Mouse (Mus musculus): ENCODE measurements at regions not wholly inside any gene's neighbourhood (a gene's known extent, or its start where the extent isn't known, plus 50 kb on each side); places are given as distances from the start of the nearest gene placed in this dataset.

DNA sequence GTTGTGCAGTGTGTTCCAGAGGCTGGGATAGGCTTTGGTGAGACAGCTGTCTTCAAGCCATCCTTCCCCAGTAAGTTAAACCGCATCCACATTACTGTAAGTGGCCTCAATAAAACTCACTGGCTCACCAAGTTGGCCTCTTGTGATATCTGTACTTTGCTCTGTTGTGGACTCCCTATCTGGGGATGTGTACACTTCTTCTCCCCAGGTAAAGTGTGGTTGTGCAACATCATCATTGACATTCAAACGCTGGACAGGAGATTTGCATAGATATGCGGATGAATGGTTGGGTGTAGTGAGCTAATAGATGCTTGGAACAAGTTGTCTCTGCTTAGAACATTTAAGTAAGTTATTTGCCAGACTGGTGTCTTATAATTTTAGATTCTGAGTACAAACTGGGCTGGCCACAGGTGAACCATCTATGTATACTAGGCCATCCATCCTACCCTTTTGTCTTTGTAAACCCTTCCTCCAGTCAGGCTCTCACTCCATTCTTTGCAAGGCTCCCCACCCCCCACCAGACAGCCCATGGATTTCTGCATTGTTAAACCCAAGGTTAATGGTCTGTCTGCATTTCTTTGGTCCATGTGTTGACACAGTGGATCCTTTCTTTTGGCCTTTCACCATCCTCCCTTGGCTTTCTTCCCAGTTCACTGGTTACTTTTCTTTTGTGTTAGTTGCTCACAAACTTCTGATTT is 303.0 kb downstream of the Plpp3 start:
- DNase-seq (ENCODE audit: low read depth, low spot score): no peak

DNA sequence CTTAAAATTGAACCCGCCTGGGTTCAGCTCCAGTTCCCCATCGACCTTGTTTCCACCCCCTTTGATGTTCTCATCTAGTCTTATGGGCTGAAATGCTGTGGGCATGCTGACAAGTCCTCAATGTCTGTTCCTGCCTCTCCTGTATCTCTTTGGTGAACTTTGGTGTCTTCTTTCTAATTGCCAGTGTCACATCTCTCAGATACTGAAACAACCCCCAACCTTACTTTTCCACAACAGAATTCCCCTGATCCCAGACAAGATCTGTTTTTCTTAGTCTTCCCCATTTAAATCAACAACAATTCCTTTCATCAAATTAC is 303.5 kb downstream of the Plpp3 start:
- no peak for DNase-seq (ENCODE audit: low read depth, low spot score)

DNA sequence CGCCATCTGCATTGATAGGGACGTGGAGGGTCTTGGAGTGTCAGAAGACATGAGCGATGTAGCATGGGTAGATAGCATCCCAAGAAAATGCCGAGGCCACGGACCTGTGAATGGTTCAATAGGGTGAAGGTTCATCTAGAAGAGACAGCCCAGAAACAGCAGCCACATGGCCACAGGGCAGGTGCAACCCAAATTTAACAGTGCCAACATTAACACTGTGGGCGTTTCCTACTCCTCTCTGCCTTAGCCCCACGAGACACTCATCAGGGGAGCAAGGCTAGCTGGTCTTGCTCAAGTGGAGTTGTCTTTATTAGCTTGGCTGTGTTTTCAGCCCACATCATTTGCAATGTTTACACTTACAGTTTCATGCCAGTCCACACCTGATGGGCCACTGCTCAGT is 310.7 kb downstream of the Plpp3 start:
- no peak for DNase-seq (ENCODE audit: low read depth, low spot score)

DNA sequence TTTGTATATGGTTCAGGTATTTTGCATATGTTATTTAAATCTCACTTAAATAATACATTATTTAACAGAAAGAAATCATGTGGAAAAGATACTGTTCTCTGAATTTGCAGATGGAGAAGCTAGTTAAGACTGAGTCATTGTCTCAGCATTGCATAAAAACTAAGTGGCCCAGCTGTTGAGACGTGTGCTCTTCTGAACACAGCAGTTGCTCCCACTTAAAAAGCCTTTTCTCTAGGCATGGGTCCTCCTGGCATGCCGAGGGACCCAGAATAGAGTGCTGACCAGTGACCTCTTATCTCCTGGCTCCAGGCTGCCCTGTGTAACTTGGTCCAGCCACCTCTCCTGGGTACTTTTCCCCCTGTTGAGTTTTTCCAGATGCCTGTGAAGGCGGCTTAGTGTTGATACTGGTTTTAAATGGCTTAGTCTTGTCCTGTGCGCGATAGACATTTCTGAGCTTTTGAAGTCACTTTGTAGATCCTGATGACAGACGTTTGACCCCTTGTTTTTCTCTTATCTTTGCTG is 312.2 kb downstream of the Plpp3 start:
- no peak for DNase-seq (ENCODE audit: low read depth, low spot score)

DNA sequence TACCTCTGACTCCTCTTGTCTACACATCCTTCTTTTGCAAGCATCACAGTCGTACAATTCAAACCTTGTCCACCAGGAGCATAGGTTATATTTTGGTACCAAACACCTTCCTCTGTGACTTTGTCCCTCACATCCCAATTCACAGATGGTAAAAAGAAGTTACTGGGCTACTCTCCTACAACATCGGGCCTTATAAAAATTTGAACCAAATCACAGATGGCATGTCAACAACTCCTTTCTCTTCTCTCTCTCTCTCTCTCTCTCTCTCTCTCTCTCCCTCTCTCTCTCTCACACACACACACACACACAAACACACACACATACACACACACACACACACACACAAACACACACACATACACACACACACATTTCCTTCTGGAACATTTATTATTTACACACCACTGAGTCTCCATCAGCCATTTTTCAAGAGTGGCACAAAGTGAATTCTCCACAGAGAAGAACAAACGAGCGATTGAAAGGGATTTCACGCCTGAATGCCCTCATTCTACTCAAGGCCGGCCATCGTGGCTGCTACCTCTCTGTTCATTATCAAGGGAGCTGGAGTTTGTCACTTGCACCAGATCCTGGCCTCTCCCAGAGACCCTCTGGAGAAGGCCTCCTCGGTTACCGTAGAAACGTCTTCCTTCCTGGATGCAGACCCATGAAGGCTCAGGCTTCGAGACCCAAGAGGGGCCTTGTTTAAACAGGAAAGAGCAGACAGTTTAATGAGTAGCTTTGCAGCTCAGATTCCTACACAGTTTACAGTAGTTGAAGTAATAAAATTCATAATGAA is 314.7 kb upstream of the Gm12728 start:
- no peak for DNase-seq (ENCODE audit: low read depth, low spot score)

DNA sequence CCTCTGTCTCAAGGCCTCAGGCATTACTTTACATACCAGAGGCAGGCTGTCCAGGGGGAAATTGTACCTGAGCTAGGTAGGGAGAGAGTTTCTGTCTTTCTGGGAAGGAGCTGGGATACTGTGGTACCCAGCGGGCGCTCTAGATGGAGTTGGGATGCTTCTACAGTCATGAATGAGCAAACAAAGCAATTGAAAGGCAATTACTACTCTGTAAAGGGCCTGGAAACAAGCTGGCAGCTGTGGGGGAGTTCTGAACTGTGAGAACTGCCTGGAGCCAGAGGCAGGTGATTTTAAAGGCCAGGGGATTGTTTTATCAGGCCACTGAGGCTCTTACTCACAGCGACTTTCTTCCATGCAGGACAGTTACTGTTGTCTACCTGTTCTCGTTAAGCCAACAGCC is 313.3 kb upstream of the Gm12728 start:
- DNase-seq (ENCODE audit: low read depth, low spot score): no peak

DNA sequence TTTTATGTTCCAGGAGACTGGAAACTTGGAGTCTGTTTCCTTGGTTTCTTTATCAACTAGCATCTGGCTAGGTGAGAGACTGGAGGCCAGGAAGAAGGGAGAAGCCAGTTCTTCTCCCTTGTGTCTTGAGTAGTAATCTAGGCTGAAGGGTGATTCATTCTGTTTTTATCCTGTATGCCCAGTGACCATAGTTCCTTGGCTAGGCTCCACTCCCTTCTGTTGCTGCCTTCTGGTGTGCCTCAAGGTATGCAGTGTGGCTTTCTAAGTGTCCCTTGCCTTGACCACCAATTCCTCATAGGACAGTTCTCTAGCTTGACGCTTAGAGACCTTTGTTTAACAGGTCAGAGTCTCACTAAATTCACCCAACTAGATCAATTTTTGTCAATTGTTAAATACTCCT is 303.3 kb upstream of the Gm12728 start:
- DNase-seq (ENCODE audit: low read depth, low spot score): no peak

DNA sequence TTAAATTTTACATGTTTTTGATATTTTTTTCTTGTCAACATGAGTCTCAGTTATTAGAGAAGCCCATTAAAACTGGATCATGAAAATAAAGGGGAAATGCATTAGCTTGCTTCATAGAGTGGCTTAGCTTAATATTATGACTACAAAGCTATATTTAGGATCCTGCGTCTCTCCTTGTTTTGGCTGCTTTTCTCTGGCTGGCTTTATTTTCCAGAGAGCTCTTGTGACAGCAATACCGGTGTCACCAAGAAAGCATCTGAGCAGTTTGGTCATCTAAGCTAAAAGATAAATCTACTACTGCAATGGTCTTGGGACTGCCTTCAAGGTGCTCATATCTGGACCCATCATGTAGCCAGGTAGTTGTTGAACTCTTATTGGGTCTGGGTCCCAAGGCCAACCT is 293.5 kb upstream of the Gm12728 start:
- peak; percentile 54 for DNase-seq (ENCODE audit: low read depth, low spot score)

DNA sequence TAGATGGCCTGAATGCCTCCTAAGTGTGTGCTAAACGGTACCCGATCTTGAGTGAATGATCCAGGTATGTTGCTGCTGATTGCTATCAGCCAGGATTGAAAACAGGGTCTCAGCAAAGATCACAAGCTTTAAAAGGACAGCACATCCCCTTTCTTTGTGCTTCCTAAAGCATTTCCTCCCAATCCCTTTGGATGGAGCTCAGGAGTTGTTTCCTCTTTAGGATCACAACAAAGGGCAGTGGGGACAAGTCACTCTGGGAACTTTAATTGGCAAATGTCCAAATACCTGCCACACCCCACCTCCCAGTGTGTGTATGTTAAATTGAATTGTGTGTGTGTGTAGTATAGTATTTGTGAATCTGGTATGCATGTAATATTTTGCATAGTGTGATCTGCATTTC is 283.5 kb upstream of the Gm12728 start:
- DNase-seq (ENCODE audit: low read depth, low spot score): no peak

DNA sequence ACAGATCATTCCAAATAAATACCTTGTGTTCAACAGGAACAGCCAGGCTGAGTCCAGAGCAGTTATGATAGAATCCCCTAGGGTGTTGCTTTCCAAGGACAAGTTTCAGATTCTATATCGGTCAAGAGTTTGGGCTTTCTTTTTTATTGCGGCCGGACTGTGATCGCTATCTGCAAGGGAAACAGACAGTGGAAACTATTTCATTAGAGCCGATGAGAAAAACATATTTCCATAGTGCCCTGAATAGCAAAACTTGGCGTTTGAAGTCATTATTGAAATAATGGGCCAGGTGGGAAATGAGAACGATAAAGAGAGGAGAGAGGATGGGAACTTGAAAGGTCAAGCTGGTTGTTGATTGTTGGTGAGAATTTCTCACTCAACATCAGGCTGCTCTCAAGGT is 282.4 kb upstream of the Gm12728 start:
- peak; percentile 47 for DNase-seq (ENCODE audit: low read depth, low spot score)

DNA sequence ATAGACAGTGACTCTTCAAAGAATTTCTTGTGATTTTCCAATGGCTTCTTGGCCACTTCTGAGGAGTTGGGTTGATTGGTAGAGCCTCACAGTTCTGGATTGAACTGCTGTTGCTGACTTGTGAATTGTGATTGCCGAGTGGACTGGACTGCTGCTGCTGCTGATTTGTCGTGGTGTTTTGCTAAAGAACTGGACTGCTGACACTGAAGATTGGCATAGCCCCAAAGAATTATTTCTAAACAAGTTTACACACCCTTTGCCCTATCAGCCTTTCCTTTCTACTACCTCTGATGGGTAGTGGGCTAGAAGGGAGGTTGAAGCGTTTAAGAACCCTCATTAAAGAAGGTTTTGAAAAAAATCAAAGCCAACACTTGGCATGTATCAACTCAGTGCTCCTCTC is 280.6 kb upstream of the Gm12728 start:
- DNase-seq (ENCODE audit: low read depth, low spot score): no peak

DNA sequence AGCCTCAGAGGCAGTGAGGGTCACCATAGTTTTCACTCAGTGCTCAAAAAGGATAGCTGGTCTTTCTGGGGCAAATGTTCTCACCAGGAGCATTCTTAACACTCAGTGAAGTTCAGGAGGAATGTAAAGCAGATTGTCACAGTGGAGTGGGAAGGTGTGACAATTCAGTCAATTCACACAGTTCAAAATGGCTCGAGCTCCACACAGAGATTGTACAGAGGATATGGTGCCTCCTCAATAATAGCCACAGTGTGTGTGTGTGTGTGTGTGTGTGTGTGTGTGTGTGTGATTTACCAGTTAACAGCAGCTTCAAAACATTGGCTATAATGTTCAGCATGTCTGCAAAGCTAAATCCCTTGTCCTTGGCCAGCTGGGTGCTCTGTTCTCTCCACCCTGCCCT is 279.3 kb upstream of the Gm12728 start:
- DNase-seq (ENCODE audit: low read depth, low spot score): no peak

DNA sequence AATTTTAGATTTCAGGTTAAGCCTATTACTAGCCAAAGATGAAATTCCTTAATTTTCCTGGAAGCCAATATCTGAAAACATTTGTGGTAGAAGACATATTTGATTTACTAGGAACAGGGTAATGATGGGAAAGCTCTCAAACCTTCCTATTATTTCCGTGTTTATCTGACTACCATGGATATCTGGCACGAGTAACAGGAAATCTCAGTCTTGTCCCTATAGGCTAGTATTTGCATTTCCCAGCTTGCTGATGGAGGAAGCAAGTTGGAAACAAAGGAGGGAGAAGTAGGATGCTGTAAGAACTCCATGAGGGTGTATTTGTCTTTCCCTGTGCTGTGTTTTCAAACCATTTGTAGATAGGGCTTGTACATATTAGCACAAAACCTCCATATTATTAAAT is 264.5 kb upstream of the Gm12728 start:
- no peak for DNase-seq (ENCODE audit: low read depth, low spot score)

DNA sequence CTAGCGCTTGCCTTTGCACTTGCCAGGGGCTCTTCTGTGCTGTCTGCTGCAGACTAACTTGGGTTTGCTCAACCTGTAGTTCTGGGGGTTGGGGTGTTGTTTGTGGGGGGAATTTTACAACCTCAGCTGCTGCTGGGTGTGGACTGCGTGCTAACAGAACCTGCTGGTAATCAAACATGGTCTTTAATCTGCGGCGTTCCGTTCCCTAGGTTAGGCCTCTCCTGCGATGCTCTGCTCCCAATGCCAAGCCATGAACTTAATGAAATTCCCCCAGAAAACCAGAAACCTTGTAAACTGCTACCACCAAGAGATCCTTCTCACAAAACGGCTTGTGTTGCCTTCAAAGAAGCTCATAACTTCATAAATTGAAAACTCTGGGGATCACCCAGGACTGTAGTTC is 262.9 kb upstream of the Gm12728 start:
- DNase-seq (ENCODE audit: low read depth, low spot score): no peak

DNA sequence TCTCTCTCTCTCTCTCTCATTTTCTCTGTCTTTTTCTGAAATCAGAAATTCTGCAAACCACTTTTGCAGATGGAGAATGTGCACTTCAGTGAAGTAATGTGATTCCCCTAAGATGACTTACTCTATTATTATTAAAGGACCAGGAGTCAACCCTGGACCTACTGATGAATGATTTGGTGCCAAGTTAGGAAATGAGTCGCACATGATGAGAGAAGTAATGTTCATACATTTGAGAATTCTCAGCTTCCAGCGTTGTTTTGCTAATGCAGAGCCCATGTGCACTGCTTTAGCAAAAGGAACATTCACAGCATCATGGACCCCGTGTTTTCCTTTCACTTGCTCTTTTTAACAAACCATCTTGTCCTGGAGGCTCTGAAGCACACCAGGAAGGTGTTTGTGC is 262.4 kb upstream of the Gm12728 start:
- no peak for DNase-seq (ENCODE audit: low read depth, low spot score)

DNA sequence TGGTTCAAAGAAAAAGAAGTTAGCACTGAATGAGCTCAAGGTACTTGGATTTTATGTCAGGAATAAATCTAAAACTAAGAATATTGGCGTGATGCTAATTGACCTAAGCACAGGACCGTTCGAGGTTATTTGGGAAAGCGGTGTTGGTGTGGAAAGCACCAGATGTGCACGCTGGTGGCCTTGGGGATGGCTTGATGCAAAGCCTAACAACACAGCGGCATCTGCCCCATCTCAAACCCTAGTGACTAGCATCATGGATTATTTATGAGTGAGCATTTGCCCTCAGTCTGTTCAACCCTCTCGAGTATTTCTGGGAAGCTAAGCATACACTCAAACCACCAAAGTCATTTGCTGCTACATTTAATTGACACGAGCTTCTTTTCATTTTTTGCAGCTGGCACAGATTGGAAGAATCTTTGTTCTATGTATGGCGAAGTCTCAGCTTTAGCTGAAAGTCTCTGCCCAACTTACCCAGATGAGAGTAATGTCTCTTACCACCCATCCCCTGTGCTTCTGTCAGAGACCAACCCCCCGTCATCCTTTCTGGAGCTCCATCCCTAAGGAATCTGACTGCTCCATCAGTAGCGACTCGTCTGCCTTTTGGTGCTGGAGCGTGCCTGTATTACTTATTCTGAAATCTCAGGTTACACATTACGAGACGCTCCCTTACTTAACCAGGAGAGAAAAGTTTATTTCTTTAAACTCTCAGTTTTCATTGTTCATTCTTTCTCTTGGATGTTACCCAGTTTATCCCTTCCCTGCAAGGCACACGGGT is 257.8 kb upstream of the Gm12728 start:
- DNase-seq (ENCODE audit: low read depth, low spot score): no peak

DNA sequence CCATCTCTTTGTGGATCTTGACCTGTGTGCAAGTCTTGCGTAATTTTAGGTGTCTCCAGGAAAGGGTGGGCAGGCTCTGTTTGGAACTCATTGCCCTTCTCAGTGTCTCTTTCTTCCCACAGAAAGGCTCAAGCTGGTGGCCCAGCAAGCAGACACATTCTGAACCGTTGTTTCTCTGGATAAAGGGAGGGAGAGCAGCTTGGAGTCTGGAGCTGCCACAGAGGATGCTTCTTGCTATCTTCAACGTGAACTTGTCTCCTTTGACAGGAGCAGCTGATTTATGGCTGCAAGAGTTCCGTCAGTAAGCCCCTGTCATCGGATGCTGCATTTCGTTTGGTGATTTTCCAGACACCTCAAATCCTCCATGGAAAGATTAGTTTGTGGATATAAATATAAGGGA is 254.2 kb upstream of the Gm12728 start:
- DNase-seq (ENCODE audit: low read depth, low spot score): no peak

DNA sequence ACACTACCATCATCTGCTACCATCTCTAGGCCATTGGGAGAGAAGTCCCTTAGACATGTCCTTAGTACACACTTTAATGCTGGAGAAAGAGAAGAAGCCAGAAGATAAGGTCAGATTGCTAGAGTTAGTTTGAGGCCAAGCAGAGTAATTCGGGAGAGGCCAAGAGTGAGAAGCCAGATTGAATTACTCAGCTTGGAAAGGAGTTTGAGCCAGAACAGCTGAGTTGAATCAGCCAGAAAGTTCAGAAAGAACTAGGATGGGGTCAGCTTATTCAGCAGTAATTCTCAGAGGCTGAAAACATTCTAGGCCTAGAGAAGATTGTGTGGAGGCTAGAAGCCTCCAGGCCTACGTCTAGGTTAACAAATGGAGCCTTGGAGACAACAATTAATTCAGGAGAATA is 244.2 kb upstream of the Gm12728 start:
- DNase-seq (ENCODE audit: low read depth, low spot score): peak; percentile 17

DNA sequence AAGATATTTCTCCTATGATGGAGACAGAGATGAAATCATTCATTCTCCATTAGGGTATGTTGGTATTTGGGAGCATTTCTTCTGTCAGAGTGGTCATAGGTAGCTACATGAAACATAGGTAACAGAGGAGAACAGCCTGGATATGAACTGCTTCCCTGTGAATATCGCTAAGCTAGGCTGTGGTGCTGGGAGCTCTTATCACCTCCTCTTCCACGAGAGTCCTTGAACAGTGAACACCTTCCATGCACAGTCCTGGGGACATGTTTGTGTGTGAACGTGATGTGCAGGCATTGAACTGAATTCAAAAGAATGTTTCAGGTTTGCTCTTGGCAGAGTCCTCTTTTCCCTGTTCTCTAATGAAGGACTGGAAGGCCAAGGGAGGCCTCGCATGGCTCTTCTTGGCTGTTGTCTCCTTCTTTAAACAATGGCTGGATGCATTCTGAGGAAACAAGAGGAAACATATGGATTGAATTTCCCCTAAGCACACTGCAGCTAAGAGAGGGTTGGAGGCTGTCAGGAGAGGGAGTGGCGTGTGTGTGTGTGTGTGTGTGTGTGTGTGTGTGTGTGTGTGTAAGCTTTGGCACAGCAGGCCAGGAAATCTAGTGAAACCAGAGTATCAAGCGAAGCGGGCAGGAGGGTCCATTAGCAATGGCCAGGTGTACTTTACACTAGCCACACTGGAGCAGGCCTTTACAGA is 239.8 kb upstream of the Gm12728 start:
- DNase-seq (ENCODE audit: low read depth, low spot score): no peak

DNA sequence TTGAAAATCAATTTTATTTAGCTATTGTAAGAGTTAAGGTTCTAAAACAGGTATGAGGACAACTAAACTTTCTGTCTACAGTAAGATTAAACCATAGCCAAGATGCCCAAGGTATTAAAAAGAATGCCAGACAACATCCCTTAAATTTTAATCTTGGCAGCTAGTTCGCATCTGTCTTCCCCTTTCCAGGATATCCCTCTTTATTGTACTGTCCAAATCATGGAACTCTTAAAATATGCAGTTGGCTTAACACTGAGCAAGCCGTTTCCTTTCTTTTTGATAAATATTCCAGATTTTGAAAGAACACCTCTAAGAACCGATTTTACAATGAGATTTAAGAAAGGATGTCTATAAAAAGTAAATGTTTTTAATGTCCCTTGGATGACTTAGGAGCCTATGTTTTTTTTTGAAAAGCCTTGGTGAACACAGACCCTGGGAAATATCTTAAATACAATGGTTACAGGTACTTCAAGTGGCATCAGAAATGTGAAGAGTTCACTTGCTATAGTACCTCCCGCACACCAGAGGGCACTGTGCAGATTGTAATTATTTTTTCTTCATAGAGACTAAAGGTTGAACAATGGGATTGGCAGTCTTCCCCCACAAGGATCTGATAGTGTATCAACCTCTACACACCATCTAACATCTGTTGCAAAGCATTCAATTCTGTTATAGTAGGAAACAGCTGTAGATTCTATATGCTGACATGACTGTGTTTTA is 237.5 kb upstream of the Gm12728 start:
- no peak for DNase-seq (ENCODE audit: low read depth, low spot score)

DNA sequence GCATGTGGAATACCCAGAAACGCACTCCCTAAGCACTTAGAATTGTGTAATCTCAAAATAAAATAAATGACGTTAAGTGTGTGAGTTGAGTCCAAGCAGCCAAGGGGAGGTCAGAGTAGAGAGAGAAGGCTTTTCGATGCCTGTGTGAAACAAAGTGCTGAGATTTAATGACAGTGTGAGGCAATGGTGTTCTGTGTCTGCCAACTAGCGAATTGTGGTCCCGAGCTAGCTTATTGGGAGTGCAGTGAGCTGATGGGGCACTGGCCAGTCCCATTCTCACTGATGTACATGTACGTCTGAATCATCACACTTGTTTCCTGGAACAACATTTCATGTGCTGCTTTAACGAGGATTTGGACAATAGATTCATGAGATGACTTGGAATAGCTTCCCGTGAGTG is 234.7 kb upstream of the Gm12728 start:
- DNase-seq (ENCODE audit: low read depth, low spot score): peak; percentile 40
